Mouse (Mus musculus) neural tube, embryonic 12.5 days (tissue): ENCODE measurements at regions not wholly inside any gene's neighbourhood (a gene's known extent, or its start where the extent isn't known, plus 50 kb on each side); places are given as distances from the start of the nearest gene placed in this dataset.

Experiments
- ATAC-seq: fragments of 200-750 bp; cut with Nextera tagmentation; 2 replicates; pipeline ENCODE4 v1.8.0; 2017; ENCODE audit warnings: low read depth, mild to moderate bottlenecking, moderate TSS enrichment, moderate library complexity; ENCODE audit not compliant: low FRiP score
- H3K27ac ChIP-seq: fragments of 300-500 bp; sonication (generic); 2 replicates; pipeline ENCODE4 v1.5.1; 2016
- H3K27me3 ChIP-seq: fragments of 300-500 bp; sonication (generic); replicated peaks from 2 replicates; pipeline ENCODE4 v1.6.1; 2016; ENCODE audit warnings: mild to moderate bottlenecking
- H3K36me3 ChIP-seq: fragments of 300-500 bp; sonication (generic); 2 replicates; pipeline ENCODE4 v1.6.1; 2016; ENCODE audit warnings: mild to moderate bottlenecking
- H3K4me1 ChIP-seq: fragments of 300-500 bp; sonication (generic); 2 replicates; pipeline ENCODE4 v1.6.1; 2016
- H3K4me2 ChIP-seq: fragments of 300-500 bp; sonication (generic); replicated peaks from 2 replicates; pipeline ENCODE4 v1.6.1; 2016; ENCODE audit warnings: mild to moderate bottlenecking
- H3K4me3 ChIP-seq: fragments of 300-500 bp; sonication (generic); 2 replicates; pipeline ENCODE4 v1.5.1; 2016
- H3K9ac ChIP-seq: fragments of 300-500 bp; sonication (generic); 2 replicates; pipeline ENCODE4 v1.6.1; 2016; ENCODE audit warnings: mild to moderate bottlenecking
- H3K9me3 ChIP-seq: fragments of 300-500 bp; sonication (generic); 2 replicates; pipeline ENCODE4 v1.6.1; 2016; ENCODE audit warnings: mild to moderate bottlenecking
- WGBS: fragments of 180-500 bp; shearing (Covaris S2); methylation state at CpG from one replicate; pipeline ENCODE4 v1.1.7; 2016; 5-methylcytosine and 5-hydroxymethylcytosine counted together

DNA sequence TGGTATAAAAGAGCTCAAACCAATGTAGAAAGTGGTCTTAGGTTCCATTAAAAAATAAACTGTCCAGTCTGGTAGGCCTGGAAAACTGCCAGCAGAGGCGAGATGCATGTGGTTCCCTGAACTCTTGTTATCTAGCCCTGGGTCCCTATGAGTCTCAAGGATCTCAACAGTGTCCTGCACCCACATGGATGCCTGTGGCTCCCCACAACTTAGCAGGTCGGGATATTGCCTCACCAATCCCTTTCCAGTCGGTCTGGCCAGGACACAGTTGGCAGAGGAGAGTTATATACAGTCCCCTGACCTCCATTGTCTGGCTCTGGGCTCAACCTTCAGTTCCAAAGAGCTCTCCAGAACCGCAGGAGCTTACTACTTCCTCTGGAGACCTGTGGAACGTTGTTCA is 456.8 kb upstream of the 4921530L21Rik start:
- no peaks in the 10 kb centered on the region for H3K27me3 ChIP-seq
- no peaks in the 10 kb centered on the region for H3K9me3 ChIP-seq
- no peak for ATAC-seq
- no peak overlapping the region for H3K27ac ChIP-seq
- H3K36me3 ChIP-seq: no peaks in the 10 kb centered on the region
- 79% methylated on average over 5 of the region's 5 CpGs for WGBS
- H3K9ac ChIP-seq: no peak overlapping the region
- no peaks in the 10 kb centered on the region for H3K4me1 ChIP-seq
- H3K4me3 ChIP-seq: no peak overlapping the region
- no peak overlapping the region for H3K4me2 ChIP-seq

DNA sequence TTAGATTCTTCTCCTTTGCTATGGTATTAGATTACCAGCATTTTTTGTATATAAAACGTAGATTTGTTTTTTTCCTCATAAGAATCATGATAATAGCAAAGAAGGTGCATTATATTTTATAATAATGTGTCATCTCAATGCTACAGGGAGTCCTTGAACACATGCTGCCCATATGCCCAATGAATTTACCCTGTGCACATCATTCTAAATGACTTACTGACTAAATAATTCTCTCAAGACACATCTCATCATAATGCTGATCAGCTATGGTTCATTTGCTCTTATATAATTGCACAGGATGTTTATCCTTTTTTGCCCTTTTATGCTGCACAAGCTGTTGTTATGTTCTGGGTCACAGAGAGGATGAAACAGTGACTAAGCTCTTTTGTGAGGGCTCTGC is 446.8 kb upstream of the 4921530L21Rik start:
- H3K4me1 ChIP-seq: no peaks in the 10 kb centered on the region
- H3K36me3 ChIP-seq: no peaks in the 10 kb centered on the region
- no peak overlapping the region for H3K4me3 ChIP-seq
- H3K27ac ChIP-seq: no peak overlapping the region
- H3K4me2 ChIP-seq: no peak overlapping the region
- no peak overlapping the region for H3K9ac ChIP-seq
- no peaks in the 10 kb centered on the region for H3K27me3 ChIP-seq
- 0 out of 2 replicates have a peak, but pooled peaks have one; percentile 13 for ATAC-seq
- WGBS: 38% methylated on average over 1 of the region's 1 CpGs
- no peaks in the 10 kb centered on the region for H3K9me3 ChIP-seq
